Mouse (Mus musculus): ENCODE results near the gene Lexm.

DNA sequence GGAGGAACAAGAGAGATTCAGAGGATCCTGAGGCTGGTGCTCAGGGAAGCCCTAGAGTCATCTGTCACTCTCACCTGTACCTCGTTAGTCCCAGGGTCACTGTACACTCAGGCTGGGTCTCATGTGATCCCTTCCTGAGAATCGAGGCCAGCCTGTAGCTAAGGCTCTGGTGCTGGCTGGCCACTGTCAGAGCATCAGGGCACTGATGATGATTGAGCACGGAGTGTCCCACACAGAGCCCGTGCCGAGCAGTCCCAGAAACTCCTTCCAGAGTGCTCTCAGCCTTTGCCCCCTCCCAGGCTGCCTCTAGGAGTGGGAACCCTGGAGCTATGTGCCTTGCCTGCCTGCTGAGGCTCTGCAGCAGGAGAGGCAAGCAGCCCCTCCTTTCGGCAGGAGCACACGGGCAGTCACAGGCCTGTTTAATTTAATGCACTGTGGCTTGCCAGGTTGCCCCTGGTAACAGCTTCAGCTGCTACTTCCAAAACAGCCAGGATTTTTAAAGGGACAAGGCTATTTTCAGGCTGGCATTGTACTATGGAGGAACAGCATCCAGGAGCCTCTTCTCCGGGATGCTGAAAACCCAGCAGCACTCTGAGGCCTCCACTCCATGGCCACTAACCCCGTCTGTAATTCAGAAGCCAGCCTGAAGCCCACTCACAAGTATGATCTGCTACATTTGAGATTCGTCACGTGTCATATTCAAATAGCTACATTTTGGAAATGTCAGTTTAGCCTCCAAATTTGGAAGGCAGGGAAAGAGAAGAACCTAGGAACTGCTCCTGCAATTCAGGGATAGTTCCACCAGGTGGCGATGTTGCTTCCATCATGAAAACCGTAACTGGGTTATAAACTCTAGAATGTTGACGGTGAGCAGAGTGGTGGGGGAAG lies 13.5 kb upstream of the Lexm start:
- TF ChIP-seq CTCF (IDR thresholded peaks at IDR 0.05; ENCODE audit: low read depth, low read length) (no peak), POLR2A (IDR thresholded peaks at IDR 0.05; ENCODE audit: borderline replicate concordance, low read depth, low read length) (no peak)
